Mouse (Mus musculus) lung, embryonic 15.5 days (tissue): ENCODE measurements around the gene Trim7. TPM values are rescaled to one million over a fixed set of nuclear protein-coding genes. Genes with fewer than 3 reads are reported as not detected.
"Not testable (repeated sequence)": the region's sequence is repeated elsewhere in the genome, so short reads cannot be mapped to it uniquely, and the experiment has no call there.

Source experiments
- ATAC-seq: fragments of 200-750 bp; cut with Nextera tagmentation; 2 replicates; pipeline ENCODE4 v1.8.0; 2017; ENCODE audit warnings: moderate number of reproducible peaks, borderline replicate concordance; ENCODE audit not compliant: low FRiP score, low TSS enrichment; ENCODE audit errors: extremely low read depth
- H3K27ac ChIP-seq: fragments of 300-500 bp; sonication (generic); 2 replicates; pipeline ENCODE4 v1.5.1; 2015; ENCODE audit warnings: moderate library complexity, mild to moderate bottlenecking, inconsistent platforms
- H3K27me3 ChIP-seq: fragments of 300-500 bp; sonication (generic); 2 replicates; pipeline ENCODE4 v1.6.1; 2015; ENCODE audit warnings: inconsistent platforms
- H3K36me3 ChIP-seq: fragments of 300-500 bp; sonication (generic); 2 replicates; pipeline ENCODE4 v1.6.1; 2015; ENCODE audit warnings: inconsistent platforms
- H3K4me1 ChIP-seq: fragments of 300-500 bp; sonication (generic); 2 replicates; pipeline ENCODE4 v1.6.1; 2015; ENCODE audit warnings: inconsistent platforms
- H3K4me2 ChIP-seq: fragments of 300-500 bp; sonication (generic); 2 replicates; pipeline ENCODE4 v1.6.1; 2015; ENCODE audit warnings: inconsistent platforms, mild to moderate bottlenecking, moderate library complexity
- H3K4me3 ChIP-seq: fragments of 300-500 bp; sonication (generic); 2 replicates; pipeline ENCODE4 v1.5.1; 2015; ENCODE audit warnings: mild to moderate bottlenecking, inconsistent platforms
- H3K9ac ChIP-seq: fragments of 300-500 bp; sonication (generic); 2 replicates; pipeline ENCODE4 v1.6.1; 2015; ENCODE audit warnings: inconsistent platforms
- H3K9me3 ChIP-seq: fragments of 300-500 bp; sonication (generic); 2 replicates; pipeline ENCODE4 v1.6.1; 2016; ENCODE audit warnings: inconsistent platforms
- WGBS: fragments of 180-500 bp; shearing (Covaris S2); methylation state at CpG from one replicate; pipeline ENCODE4 v1.1.7; 2015; 5-methylcytosine and 5-hydroxymethylcytosine counted together
- polyA plus RNA-seq: library from polyadenylated mRNA; unstranded; fragments of >200 nt; fragmentation: Nextera tagmentation; extraction: Ambion mirVana; gene quantifications from 2 replicates; pipeline ENCODE4 v1.2.1, GENCODE M21; 2015

Trim7 gene
- polyA plus RNA-seq, 1 experiment from 2014 or later = 1.1 TPM

- ATAC-seq = no peak
- no peak overlapping the region for H3K9ac ChIP-seq
- 94% methylated on average over 1 of the region's 1 CpGs for WGBS
- H3K36me3 ChIP-seq = no peaks in the 10 kb centered on the region
- H3K27me3 ChIP-seq = no peaks in the 10 kb centered on the region
- no peaks in the 10 kb centered on the region for H3K9me3 ChIP-seq
- peaks cover 15% of the 10 kb centered on the region for H3K4me1 ChIP-seq
- H3K4me2 ChIP-seq = no peak overlapping the region
- no peak overlapping the region for H3K27ac ChIP-seq
- H3K4me3 ChIP-seq = no peak overlapping the region
Observed at GRCm38 (mm10) chr11:48876680-48877079, 50.7 kb downstream of the Trim7 start.

GRCm38 (mm10) chr11:48898812-48899431 is 73.0 kb downstream of the Trim7 start:
- H3K9ac ChIP-seq = no peak overlapping the region
- no peaks in the 10 kb centered on the region for H3K27me3 ChIP-seq
- no peak overlapping the region for H3K4me2 ChIP-seq
- no peaks in the 10 kb centered on the region for H3K4me1 ChIP-seq
- no peak overlapping the region for H3K4me3 ChIP-seq
- no peak overlapping the region for H3K27ac ChIP-seq
- WGBS = 70% methylated on average over 2 of the region's 2 CpGs
- no peak for ATAC-seq
- no peaks in the 10 kb centered on the region for H3K36me3 ChIP-seq
- H3K9me3 ChIP-seq = no peaks in the 10 kb centered on the region

GRCm38 (mm10) chr11:48900654-48901566 is 75.0 kb downstream of the Trim7 start:
- ATAC-seq, H3K4me3 ChIP-seq, H3K9ac ChIP-seq, H3K9me3 ChIP-seq, H3K27ac ChIP-seq, H3K36me3 ChIP-seq, H3K4me2 ChIP-seq, H3K4me1 ChIP-seq, H3K27me3 ChIP-seq: not testable (repeated sequence)
- WGBS = 58% methylated on average over 6 of the region's 6 CpGs

- H3K27ac ChIP-seq, H3K9me3 ChIP-seq, H3K36me3 ChIP-seq, H3K4me3 ChIP-seq, H3K4me1 ChIP-seq, H3K4me2 ChIP-seq, H3K9ac ChIP-seq, ATAC-seq, H3K27me3 ChIP-seq: not testable (repeated sequence)
- WGBS = 88% methylated on average over 1 of the region's 1 CpGs
Observed at GRCm38 (mm10) chr11:48901567-48901930, 75.6 kb downstream of the Trim7 start.

Other genes starting within 250 kb of the Trim7 start
- 699 and 713 TPM in 2 replicates for gene Rack1, start 25.8 kb upstream of the Trim7 start, polyA plus RNA-seq
- gene Trim41, start 8.8 kb upstream of the Trim7 start, polyA plus RNA-seq = 5.4 and 5.7 TPM in 2 replicates
- gene Gm12184, start 515 bp downstream of the Trim7 start, polyA plus RNA-seq = 3.0 and 8.2 TPM in 2 replicates
- 9.6 and 11.8 TPM in 2 replicates for gene Irgm1, start 45.5 kb downstream of the Trim7 start, polyA plus RNA-seq
- gene Gm5431, start 76.1 kb downstream of the Trim7 start, polyA plus RNA-seq = 0.25 and 0.30 TPM in 2 replicates
- gene Psme2b, start 120.0 kb downstream of the Trim7 start, polyA plus RNA-seq = 2.3 and 2.8 TPM in 2 replicates
- gene Olfr56, start 152.7 kb downstream of the Trim7 start, polyA plus RNA-seq = 0.05 TPM in 1 of 2 replicates, not detected in the other
- 0.45 and 0.69 TPM in 2 replicates for gene 9930111J21Rik1, start 153.3 kb downstream of the Trim7 start, polyA plus RNA-seq
- gene Gm12185, start 166.1 kb downstream of the Trim7 start, polyA plus RNA-seq = 0.05 TPM in 1 of 2 replicates, not detected in the other
- 0.52 and 2.0 TPM in 2 replicates for gene Tgtp1, start 168.0 kb downstream of the Trim7 start, polyA plus RNA-seq
- gene 9930111J21Rik2, start 225.1 kb downstream of the Trim7 start, polyA plus RNA-seq = 0.55 and 1.1 TPM in 2 replicates
- gene Tgtp2, start 238.1 kb downstream of the Trim7 start, polyA plus RNA-seq = 0.72 and 1.3 TPM in 2 replicates